ENCODE assay signal across 31 mouse cellular contexts in the genomic region with DNA sequence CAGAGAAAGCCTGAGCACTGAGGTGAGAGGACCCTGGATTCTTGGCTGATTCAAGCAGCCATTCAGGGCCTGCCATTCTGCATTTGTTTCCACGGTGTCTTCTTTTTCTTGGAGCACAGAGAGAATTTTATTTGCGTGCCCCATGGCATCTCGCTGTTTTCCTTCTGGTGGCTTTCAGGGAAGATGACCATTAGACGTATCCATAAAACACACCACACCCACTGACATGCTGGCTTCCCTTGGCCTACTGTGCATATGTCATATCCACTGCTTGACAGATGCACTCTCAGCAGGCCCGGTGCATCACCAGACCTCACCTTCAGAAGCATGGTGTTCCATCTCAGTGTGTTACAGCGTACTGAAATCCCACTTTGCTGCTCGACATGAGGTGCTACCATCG.
DNase-seq lines count a peak whose midpoint lies in the region; ATAC-seq and TF ChIP-seq lines count a peak whose summit lies in the region.
"Had no signal": no experiment of that assay in that cellular context is flagged by ENCODE, and none has a peak within 500 bp of the region (broad histone marks: within the 10 kb centered on the region; RNA-seq: fewer than 3 reads in every experiment).

No protein-coding gene starts in this region.

- H3K9ac ChIP-seq in midbrain, embryonic 11.5 days (ENCODE audit: low read length), result no peak overlapping the region
- H3K9ac ChIP-seq: forebrain, postnatal 0 days; hindbrain, embryonic 13.5 days; kidney, embryonic 15.5 days; liver, embryonic 12.5 days; neural tube, embryonic 12.5 days had no signal

- TF ChIP-seq CTCF in left cerebral cortex, adult 2 months (IDR thresholded peaks at IDR 0.05), result no peak

- ATAC-seq in midbrain, embryonic 11.5 days (ENCODE audit: low FRiP score), result no peak
- ATAC-seq: forebrain, postnatal 0 days; liver, embryonic 12.5 days; lung, postnatal 0 days; midbrain, embryonic 16.5 days had no signal

- DNase-seq in left cerebral cortex, postnatal 4 days, result peak; percentile 57
- DNase-seq in left cerebral cortex, adult 2 months (ENCODE audit: extremely low spot score in 1 of 2, low spot score in 2 of 2), result no peak
- peak; percentile 95 for DNase-seq in cerebellum, adult 11-12 months
- peak; percentile 95 for DNase-seq in cerebellum, adult 9-11 months
- no peak for DNase-seq in frontal cortex, postnatal 14 days (ENCODE audit: low spot score in 2 of 2)
- DNase-seq in midbrain, embryonic 11.5 days (ENCODE audit: low spot score, missing footprints), result no peak
- no peak for DNase-seq in adrenal gland, adult 8-10 months
- DNase-seq: adrenal gland, postnatal 14 days; forebrain, postnatal 0 days; gastrocnemius, postnatal 25 days; heart, adult 11 months; heart, postnatal 4 days; kidney, adult 18-20 months; kidney, postnatal 25 days; lung, adult 18-20 months; lung, postnatal 4 days; right cerebral cortex, adult 18-20 months; spleen, adult 18-20 months; thymus, adult 18-20 months; thymus, postnatal 25 days had no signal

- WGBS in midbrain, embryonic 11.5 days, result 91% methylated on average over 8 of the region's 8 CpGs

- intact Hi-C loops in left cerebral cortex, postnatal 4 days (cut with DNase I), result no loop called here
- intact Hi-C loops in left cerebral cortex, adult 2 months (cut with DNase I), result no loop called here

- H3K9me3 ChIP-seq in midbrain, embryonic 11.5 days (ENCODE audit: control insufficient read depth, low read length), result no peaks in the 10 kb centered on the region
- H3K9me3 ChIP-seq: G1E; hindbrain, embryonic 13.5 days; kidney, embryonic 15.5 days; liver, embryonic 12.5 days; neural tube, embryonic 12.5 days had no signal

- H3K27ac ChIP-seq in left cerebral cortex, adult 2 months, result no peak overlapping the region
- no peak overlapping the region for H3K27ac ChIP-seq in midbrain, embryonic 11.5 days (ENCODE audit: low read depth, low read length)
- H3K27ac ChIP-seq: hindbrain, embryonic 13.5 days; kidney, embryonic 15.5 days; layer of hippocampus, adult 2 months; liver, embryonic 12.5 days; neural tube, embryonic 12.5 days had no signal

- H3K27me3 ChIP-seq in midbrain, embryonic 11.5 days (ENCODE audit: control insufficient read depth, insufficient read depth, low read length), result no peaks in the 10 kb centered on the region
- H3K27me3 ChIP-seq: hindbrain, embryonic 13.5 days; kidney, embryonic 15.5 days; liver, embryonic 12.5 days; neural tube, embryonic 12.5 days had no signal

- no peak overlapping the region for H3K4me2 ChIP-seq in midbrain, embryonic 11.5 days
- H3K4me2 ChIP-seq: heart, embryonic 11.5 days; hindbrain, embryonic 13.5 days; kidney, embryonic 15.5 days; liver, embryonic 12.5 days; neural tube, embryonic 12.5 days had no signal

- H3K36me3 ChIP-seq in midbrain, embryonic 11.5 days (ENCODE audit: control insufficient read depth, insufficient read depth, low read length), result no peaks in the 10 kb centered on the region
- H3K36me3 ChIP-seq: G1E; hindbrain, embryonic 13.5 days; kidney, embryonic 15.5 days; liver, embryonic 12.5 days; neural tube, embryonic 12.5 days had no signal

- H3K4me1 ChIP-seq in midbrain, embryonic 11.5 days (ENCODE audit: control insufficient read depth, insufficient read depth, low read length), result no peaks in the 10 kb centered on the region
- H3K4me1 ChIP-seq: hindbrain, embryonic 13.5 days; kidney, embryonic 15.5 days; liver, embryonic 12.5 days; neural tube, embryonic 12.5 days had no signal

- no peak overlapping the region for H3K4me3 ChIP-seq in left cerebral cortex, adult 2 months
- H3K4me3 ChIP-seq in midbrain, embryonic 11.5 days (ENCODE audit: low read depth, low read length), result no peak overlapping the region
- H3K4me3 ChIP-seq: erythroblast, embryonic 14.5 days; hindbrain, embryonic 13.5 days; kidney, embryonic 15.5 days; layer of hippocampus, adult 2 months; liver, embryonic 12.5 days; myocyte; neural tube, embryonic 12.5 days had no signal

Comparison
In these comparisons a context has a peak if more than half of its experiments do, and no peak if none do; other contexts are left out.
1. DNase-seq: peak in left cerebral cortex, postnatal 4 days (single experiment), cerebellum, adult 11-12 months (single experiment) and cerebellum, adult 9-11 months (single experiment); none in left cerebral cortex, adult 2 months (0 of 2), frontal cortex, postnatal 14 days (0 of 2), midbrain, embryonic 11.5 days (single experiment) and adrenal gland, adult 8-10 months (single experiment).